Mouse (Mus musculus) brain, embryonic 14.5 days (tissue): ENCODE measurements around the gene Chid1.

ENCODE experiments used
- CTCF ChIP-seq: fragments of 200-500 bp; IDR thresholded peaks from 2 replicates; pipeline ENCODE4 v1.5.1; 2012; ENCODE audit warnings: inconsistent platforms, mild to moderate bottlenecking, moderate library complexity, borderline replicate concordance; ENCODE audit not compliant: insufficient read depth, insufficient read length; ENCODE audit errors: extremely low read depth
- POLR2A ChIP-seq: fragments of 200-500 bp; IDR thresholded peaks from 2 replicates; pipeline ENCODE4 v1.6.1; 2012; ENCODE audit warnings: mild to moderate bottlenecking, inconsistent platforms, borderline replicate concordance; ENCODE audit not compliant: poor library complexity, insufficient read depth, insufficient read length, severe bottlenecking; ENCODE audit errors: extremely low read depth

- TF ChIP-seq POLR2A (no peak), CTCF (no peak)
Observed at GRCm38 (mm10) chr7:141575481-141575880, 35.8 kb upstream of the Chid1 start.
